20 mouse cellular contexts compared by ENCODE assay signal in genomic region chr1:41055761-41056160, GRCm38 (mm10).
A peak's percentile ranks its signal among the peaks of the same experiment; 100 is the strongest.
DNase-seq lines count a peak whose midpoint lies in the region; ATAC-seq lines count a peak whose summit lies in the region.
"Had no signal": no experiment of that assay in that cellular context is flagged by ENCODE, and none has a peak within 500 bp of the region (broad histone marks: within the 10 kb centered on the region; RNA-seq: fewer than 3 reads in every experiment).

No protein-coding gene starts in this region.

- no peaks in the 10 kb centered on the region for H3K36me3 ChIP-seq in embryonic facial prominence, embryonic 12.5 days
- no peaks in the 10 kb centered on the region for H3K36me3 ChIP-seq in embryonic facial prominence, embryonic 10.5 days (replicated peaks)
- H3K36me3 ChIP-seq in midbrain, embryonic 14.5 days (ENCODE audit: control insufficient read depth, insufficient read depth, low read length), result no peaks in the 10 kb centered on the region
- no peaks in the 10 kb centered on the region for H3K36me3 ChIP-seq in midbrain, embryonic 10.5 days
- H3K36me3 ChIP-seq in embryonic facial prominence, embryonic 14.5 days (ENCODE audit: control insufficient read depth, insufficient read depth, low read length), result no peaks in the 10 kb centered on the region
- H3K36me3 ChIP-seq: forebrain, embryonic 12.5 days; heart, embryonic 12.5 days; hindbrain, embryonic 10.5 days; intestine, embryonic 15.5 days had no signal

- H3K4me1 ChIP-seq in embryonic facial prominence, embryonic 12.5 days, result peaks cover 3% of the 10 kb centered on the region; the same call in 1 of the 2 replicates
- no peaks in the 10 kb centered on the region for H3K4me1 ChIP-seq in embryonic facial prominence, embryonic 10.5 days
- H3K4me1 ChIP-seq in midbrain, embryonic 14.5 days (ENCODE audit: control insufficient read depth, insufficient read depth, low read length), result peaks cover 6% of the 10 kb centered on the region; the same call in 1 of the 2 replicates
- no peaks in the 10 kb centered on the region for H3K4me1 ChIP-seq in midbrain, embryonic 10.5 days
- peaks cover 6% of the 10 kb centered on the region for H3K4me1 ChIP-seq in embryonic facial prominence, embryonic 14.5 days (ENCODE audit: control insufficient read depth, insufficient read depth, low read length)
- H3K4me1 ChIP-seq: hindbrain, embryonic 10.5 days; intestine, embryonic 15.5 days had no signal

- ATAC-seq in embryonic facial prominence, embryonic 12.5 days (ENCODE audit: insufficient number of reproducible peaks, insufficient read depth, low FRiP score, low TSS enrichment), result no peak
- no peak for ATAC-seq in midbrain, embryonic 14.5 days (ENCODE audit: low FRiP score, low TSS enrichment)
- ATAC-seq in embryonic facial prominence, embryonic 14.5 days (ENCODE audit: low read depth), result no peak
- ATAC-seq: activated CD4-positive, CD25-positive, alpha-beta regulatory T cell, adult 4 months; forebrain, postnatal 0 days; intestine, embryonic 15.5 days; Patski had no signal

- 64% methylated on average over 10 of the region's 10 CpGs for WGBS in embryonic facial prominence, embryonic 12.5 days
- 88% methylated on average over 10 of the region's 10 CpGs for WGBS in embryonic facial prominence, embryonic 10.5 days
- WGBS in midbrain, embryonic 14.5 days, result 56% methylated on average over 10 of the region's 10 CpGs
- WGBS in midbrain, embryonic 10.5 days, result 92% methylated on average over 10 of the region's 10 CpGs
- 46% methylated on average over 10 of the region's 10 CpGs for WGBS in embryonic facial prominence, embryonic 14.5 days

- H3K4me2 ChIP-seq in embryonic facial prominence, embryonic 12.5 days (replicated peaks), result no peak overlapping the region
- no peak overlapping the region for H3K4me2 ChIP-seq in midbrain, embryonic 14.5 days (ENCODE audit: low read length)
- H3K4me2 ChIP-seq in embryonic facial prominence, embryonic 14.5 days (ENCODE audit: low read depth, low read length), result peak overlapping the region; percentile 13
- H3K4me2 ChIP-seq: forebrain, embryonic 12.5 days; heart, embryonic 12.5 days; hindbrain, embryonic 14.5 days; intestine, embryonic 15.5 days had no signal

- H3K27me3 ChIP-seq in embryonic facial prominence, embryonic 12.5 days, result no peaks in the 10 kb centered on the region
- H3K27me3 ChIP-seq in embryonic facial prominence, embryonic 10.5 days (replicated peaks; ENCODE audit: low read depth, poor library complexity, severe bottlenecking), result no peaks in the 10 kb centered on the region
- no peaks in the 10 kb centered on the region for H3K27me3 ChIP-seq in midbrain, embryonic 14.5 days (ENCODE audit: control insufficient read depth, insufficient read depth, low read length)
- H3K27me3 ChIP-seq in midbrain, embryonic 10.5 days (ENCODE audit: low read depth, poor library complexity, severe bottlenecking), result no peaks in the 10 kb centered on the region
- H3K27me3 ChIP-seq in embryonic facial prominence, embryonic 14.5 days (replicated peaks; ENCODE audit: control insufficient read depth, insufficient read depth, low read length), result no peaks in the 10 kb centered on the region
- H3K27me3 ChIP-seq: forebrain, embryonic 12.5 days; heart, embryonic 12.5 days; intestine, embryonic 15.5 days had no signal

- H3K4me3 ChIP-seq in embryonic facial prominence, embryonic 12.5 days, result no peak overlapping the region
- no peak overlapping the region for H3K4me3 ChIP-seq in embryonic facial prominence, embryonic 10.5 days
- no peak overlapping the region for H3K4me3 ChIP-seq in midbrain, embryonic 14.5 days (replicated peaks; ENCODE audit: low read depth, low read length)
- H3K4me3 ChIP-seq in midbrain, embryonic 10.5 days, result no peak overlapping the region
- H3K4me3 ChIP-seq in embryonic facial prominence, embryonic 14.5 days (ENCODE audit: low read depth, low read length), result no peak overlapping the region
- H3K4me3 ChIP-seq: forebrain, embryonic 12.5 days; gastrocnemius, adult 2 months; heart, embryonic 12.5 days; hindbrain, embryonic 10.5 days; intestine, embryonic 15.5 days had no signal

- H3K27ac ChIP-seq in embryonic facial prominence, embryonic 12.5 days, result peak overlapping the region; percentile 23; the same call in 1 of the 2 replicates
- no peak overlapping the region for H3K27ac ChIP-seq in embryonic facial prominence, embryonic 10.5 days (replicated peaks)
- no peak overlapping the region for H3K27ac ChIP-seq in midbrain, embryonic 14.5 days (replicated peaks; ENCODE audit: low read depth, low read length)
- no peak overlapping the region for H3K27ac ChIP-seq in midbrain, embryonic 10.5 days (replicated peaks)
- H3K27ac ChIP-seq in embryonic facial prominence, embryonic 14.5 days (replicated peaks; ENCODE audit: low read depth, low read length), result peak overlapping the region; percentile 58
- H3K27ac ChIP-seq: forebrain, embryonic 12.5 days; gastrocnemius, adult 2 months; hindbrain, embryonic 10.5 days; hindbrain, embryonic 14.5 days; intestine, embryonic 15.5 days had no signal

- no peak overlapping the region for H3K9ac ChIP-seq in embryonic facial prominence, embryonic 12.5 days
- H3K9ac ChIP-seq in midbrain, embryonic 14.5 days (replicated peaks; ENCODE audit: low read length), result no peak overlapping the region
- no peak overlapping the region for H3K9ac ChIP-seq in embryonic facial prominence, embryonic 14.5 days (ENCODE audit: low read depth, low read length)
- H3K9ac ChIP-seq: forebrain, embryonic 12.5 days; forebrain, postnatal 0 days; heart, embryonic 12.5 days; hindbrain, embryonic 14.5 days; intestine, embryonic 15.5 days had no signal

- no peaks in the 10 kb centered on the region for H3K9me3 ChIP-seq in embryonic facial prominence, embryonic 12.5 days
- no peaks in the 10 kb centered on the region for H3K9me3 ChIP-seq in embryonic facial prominence, embryonic 10.5 days
- no peaks in the 10 kb centered on the region for H3K9me3 ChIP-seq in midbrain, embryonic 14.5 days (ENCODE audit: control insufficient read depth, low read length)
- H3K9me3 ChIP-seq in midbrain, embryonic 10.5 days (replicated peaks), result no peaks in the 10 kb centered on the region
- H3K9me3 ChIP-seq in embryonic facial prominence, embryonic 14.5 days (ENCODE audit: control insufficient read depth, low read length), result no peaks in the 10 kb centered on the region
- H3K9me3 ChIP-seq: forebrain, embryonic 12.5 days; hindbrain, embryonic 10.5 days; intestine, embryonic 15.5 days had no signal

- no peak for DNase-seq in embryonic facial prominence, embryonic 10.5 days (ENCODE audit: low spot score)
- DNase-seq in midbrain, embryonic 14.5 days, result peak; percentile 63
- DNase-seq in midbrain, embryonic 10.5 days (ENCODE audit: low spot score), result no peak
- peak; percentile 83 for DNase-seq in embryonic facial prominence, embryonic 14.5 days (ENCODE audit: low spot score)
- DNase-seq in liver, result no peak
- DNase-seq in spleen, postnatal 10 days (ENCODE audit: low spot score in 2 of 2), result no peak
- DNase-seq: adrenal gland, adult 2 months; adrenal gland, postnatal 25 days; cerebellum, adult 2 months; forebrain, postnatal 0 days; gastrocnemius, adult 2 months; gastrocnemius, postnatal 25 days had no signal

Comparison
In these comparisons a context has a peak if more than half of its experiments do, and no peak if none do; other contexts are left out.
1. H3K27ac ChIP-seq: peak in embryonic facial prominence, embryonic 12.5 days (single experiment) and embryonic facial prominence, embryonic 14.5 days (single experiment); none in embryonic facial prominence, embryonic 10.5 days (single experiment), midbrain, embryonic 14.5 days (single experiment) and midbrain, embryonic 10.5 days (single experiment).
2. DNase-seq: peak in midbrain, embryonic 14.5 days (single experiment) and embryonic facial prominence, embryonic 14.5 days (single experiment); none in embryonic facial prominence, embryonic 10.5 days (single experiment), midbrain, embryonic 10.5 days (single experiment), liver (single experiment) and spleen, postnatal 10 days (0 of 2).